Mouse (Mus musculus): Measurements from ENCODE around the gene Rhoh.

Rhoh gene

DNA sequence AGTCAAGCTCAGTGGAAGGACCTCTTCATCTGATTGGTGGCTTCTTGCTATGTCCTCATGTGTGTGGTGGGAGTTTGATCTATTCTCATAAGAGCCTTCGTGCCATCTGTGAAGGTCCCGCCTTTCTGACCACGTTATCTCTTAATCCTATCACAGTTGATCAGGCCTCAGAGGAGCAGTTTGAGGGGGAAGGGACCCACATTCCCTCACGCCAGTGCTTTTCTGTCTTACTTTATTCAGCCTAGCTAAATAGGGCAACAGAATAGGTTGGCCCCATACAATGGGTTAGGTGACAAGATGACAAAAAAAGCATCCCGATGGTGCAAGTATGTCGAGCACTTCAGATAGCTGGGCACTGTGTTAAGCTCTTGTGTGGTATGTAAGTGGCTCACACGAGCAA is 34.8 kb downstream of the Rhoh start:
- no peak for DNase-seq

GRCm38 (mm10) chr5:65897731-65898130 is 36.7 kb downstream of the Rhoh start:
- DNase-seq = no peak

DNA sequence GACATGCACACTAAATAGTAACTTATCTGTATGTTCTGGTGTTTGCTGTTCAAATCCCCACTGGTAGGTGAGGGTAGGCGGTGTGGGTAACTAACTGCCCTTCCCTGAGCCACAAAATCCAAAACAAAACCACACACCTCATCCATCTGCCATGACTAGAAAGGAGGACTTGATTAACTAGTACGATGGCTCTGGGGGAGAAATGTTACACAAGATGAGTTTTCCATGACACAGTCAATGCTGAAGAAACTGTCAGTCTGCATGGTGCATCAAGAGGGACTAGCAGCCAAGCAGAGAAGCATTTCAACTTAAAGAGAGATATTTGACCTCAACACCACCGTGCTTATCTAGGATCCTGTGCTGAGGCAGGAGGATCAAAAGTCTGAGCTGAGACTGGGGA is 37.7 kb downstream of the Rhoh start:
- DNase-seq = no peak

DNA sequence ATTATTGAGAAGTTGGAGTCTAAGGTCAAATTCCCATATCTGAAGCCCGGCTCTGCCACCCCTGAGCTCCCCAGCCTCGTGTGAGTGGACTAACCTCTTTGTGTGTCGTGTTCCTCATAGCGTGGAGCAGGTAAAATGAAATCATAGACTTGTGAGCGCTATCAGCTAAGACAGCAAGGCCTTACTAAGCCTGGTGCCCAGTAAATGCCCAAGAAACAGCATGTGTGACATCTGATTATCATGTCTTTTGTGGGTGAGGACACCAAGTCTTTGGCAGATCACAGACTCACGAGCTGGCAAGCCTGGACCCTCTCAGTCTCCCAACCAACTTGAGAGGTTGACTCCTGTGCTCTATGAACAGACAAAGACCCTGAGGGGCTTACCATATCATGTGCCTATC is 39.1 kb downstream of the Rhoh start:
- no peak for DNase-seq

DNA sequence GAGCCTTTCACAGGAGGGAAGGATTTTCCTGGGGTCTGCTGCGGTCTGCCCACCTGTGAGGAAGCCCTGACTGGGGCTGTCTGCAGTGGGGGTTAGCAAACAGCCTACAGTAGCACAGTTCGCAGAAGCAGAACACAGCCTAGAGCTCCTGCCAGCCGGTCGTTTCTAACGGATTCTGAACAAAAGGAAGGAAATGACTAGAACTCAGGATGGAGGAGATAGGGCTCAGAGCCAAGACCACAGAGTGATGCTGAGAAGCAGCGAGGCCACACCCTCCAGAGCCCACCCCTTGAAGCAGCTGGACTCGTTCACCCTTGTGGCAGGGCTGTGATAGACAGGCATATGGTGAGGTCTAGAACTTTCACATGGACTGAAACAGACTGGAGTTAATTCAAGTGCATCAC is 39.9 kb downstream of the Rhoh start:
- no peak for DNase-seq

GRCm38 (mm10) chr5:65901868-65902418 is 40.9 kb downstream of the Rhoh start:
- no peak for DNase-seq

- DNase-seq = no peak
Measured at GRCm38 (mm10) chr5:65902811-65903210, 41.8 kb downstream of the Rhoh start.

GRCm38 (mm10) chr5:65904476-65904875 is 43.5 kb downstream of the Rhoh start:
- DNase-seq = no peak

DNA sequence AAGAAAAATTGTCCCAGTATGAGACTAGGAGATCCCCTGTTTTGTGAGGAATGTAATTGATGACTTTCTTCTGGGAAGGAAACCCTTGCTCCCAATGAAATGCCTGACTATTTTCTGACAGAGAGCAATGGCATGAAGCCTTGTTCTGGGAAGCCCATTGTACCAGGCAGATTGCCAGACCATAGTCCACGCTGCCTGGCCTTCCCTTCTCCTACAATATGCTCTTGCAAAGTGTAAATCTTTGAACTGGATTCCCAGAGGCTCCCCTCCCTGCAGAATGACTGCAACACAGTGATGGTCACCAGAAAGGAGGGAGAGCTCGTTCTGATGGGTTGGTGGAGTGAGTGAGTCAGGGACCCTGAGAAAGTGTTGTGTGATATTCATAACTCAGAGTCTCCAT is 47.7 kb downstream of the Rhoh start:
- no peak for DNase-seq

DNA sequence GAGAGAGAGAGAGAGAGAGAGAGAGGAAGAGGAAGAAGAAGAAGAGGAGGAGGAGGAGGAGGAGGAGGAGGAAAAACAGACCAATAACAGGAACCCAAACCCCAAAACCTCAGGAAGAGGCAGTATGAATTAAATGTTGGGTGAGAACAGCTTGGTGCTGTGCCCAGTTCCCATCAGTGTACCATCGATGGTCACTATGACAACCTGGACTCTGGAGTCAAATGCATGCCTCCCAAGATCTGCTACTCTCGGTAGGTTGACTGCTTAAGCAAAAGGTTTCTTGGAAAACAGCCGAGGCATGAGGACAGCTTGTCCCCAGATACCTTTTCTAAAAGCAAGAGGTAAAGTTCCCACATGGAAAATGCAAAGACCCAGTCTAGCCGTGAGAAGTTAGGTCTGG is 48.3 kb downstream of the Rhoh start:
- DNase-seq = no peak

DNA sequence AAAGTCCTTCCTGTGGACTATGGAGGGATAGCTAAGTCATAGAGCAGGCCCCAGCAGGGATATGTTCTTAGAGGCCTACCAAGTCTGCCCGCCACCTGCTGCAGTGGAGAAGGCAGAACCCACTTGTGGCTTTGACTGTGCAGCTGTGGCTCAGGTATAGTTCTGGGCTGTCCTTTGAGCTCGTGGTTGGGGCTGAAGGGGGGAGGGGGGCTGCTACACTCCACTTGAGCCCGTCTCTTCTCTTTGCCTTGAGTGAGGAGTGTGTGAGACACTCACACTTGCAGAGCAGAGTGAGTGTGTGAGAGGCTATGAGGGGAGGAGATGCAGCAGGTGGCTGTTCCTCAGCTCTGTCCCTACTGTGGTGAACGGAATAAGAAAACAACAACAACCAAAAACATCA is 49.4 kb downstream of the Rhoh start:
- DNase-seq = no peak

- no peak for DNase-seq
Measured at GRCm38 (mm10) chr5:65911676-65912075, 50.7 kb downstream of the Rhoh start.

DNA sequence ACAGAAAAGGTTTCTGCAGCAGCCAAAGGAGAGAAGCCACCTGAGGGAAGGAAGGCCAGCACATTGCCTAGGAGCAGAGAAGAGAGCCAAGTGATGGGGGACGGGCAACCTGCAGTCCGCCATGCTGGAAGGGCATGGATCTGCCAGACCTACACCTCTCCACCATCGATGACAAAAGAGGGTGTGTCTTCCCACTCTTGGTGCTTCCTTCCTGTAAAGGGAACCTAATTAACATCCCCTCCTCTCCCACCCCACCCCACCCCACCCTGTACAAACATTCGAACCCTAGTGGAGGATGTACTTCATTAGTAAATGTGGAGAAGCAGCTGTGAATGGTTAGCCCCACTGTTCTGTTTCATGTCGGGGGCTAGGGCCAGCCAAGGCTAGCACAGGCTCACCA is 51.2 kb downstream of the Rhoh start:
- DNase-seq = no peak

DNA sequence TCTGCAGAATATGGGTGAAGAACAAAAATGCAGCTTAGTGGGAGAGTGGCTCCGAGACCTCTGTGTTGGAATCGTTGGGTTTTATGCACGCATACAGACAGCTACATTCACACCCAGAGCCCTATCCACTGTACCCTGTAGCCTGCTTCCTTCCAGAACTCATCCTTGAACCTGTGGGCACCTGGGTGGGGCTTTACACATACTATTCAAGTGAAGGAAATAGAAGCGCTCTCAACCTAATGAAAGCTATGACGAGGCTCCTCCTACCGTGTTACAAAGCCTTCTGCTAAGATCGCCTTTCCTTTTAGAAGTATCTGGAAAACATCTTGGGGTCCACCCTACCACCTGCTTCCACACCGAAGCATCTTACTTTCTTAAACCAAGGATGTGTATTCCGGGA is 52.1 kb downstream of the Rhoh start:
- no peak for DNase-seq

- DNase-seq = no peak
Measured at GRCm38 (mm10) chr5:65914342-65914741, 53.3 kb downstream of the Rhoh start.

DNA sequence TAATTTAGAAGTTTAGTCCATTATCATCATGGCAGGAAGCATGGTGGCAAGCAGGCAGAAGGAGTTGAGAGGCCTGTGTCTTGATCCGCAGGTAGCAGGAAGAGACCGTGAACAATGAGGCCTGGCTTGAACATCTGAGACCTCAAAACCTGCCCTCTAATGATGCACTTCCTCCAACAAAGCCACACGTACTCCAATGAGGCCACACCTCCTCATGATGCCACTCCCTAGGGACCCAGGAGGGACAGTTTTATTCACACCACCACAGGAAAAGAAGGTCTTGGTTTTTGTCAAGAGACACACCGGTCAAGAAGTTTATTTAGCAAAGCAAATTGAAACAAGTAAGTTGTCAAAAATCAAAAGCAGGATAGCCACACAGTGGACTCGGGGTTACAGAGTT is 55.9 kb downstream of the Rhoh start:
- no peak for DNase-seq

- DNase-seq = no peak
Measured at GRCm38 (mm10) chr5:65918601-65919000, 57.6 kb downstream of the Rhoh start.

GRCm38 (mm10) chr5:65919326-65919725 is 58.3 kb downstream of the Rhoh start:
- no peak for DNase-seq

GRCm38 (mm10) chr5:65919904-65920303 is 58.9 kb downstream of the Rhoh start:
- no peak for DNase-seq

- DNase-seq = no peak
Measured at GRCm38 (mm10) chr5:65920701-65921426, 59.9 kb downstream of the Rhoh start.

DNA sequence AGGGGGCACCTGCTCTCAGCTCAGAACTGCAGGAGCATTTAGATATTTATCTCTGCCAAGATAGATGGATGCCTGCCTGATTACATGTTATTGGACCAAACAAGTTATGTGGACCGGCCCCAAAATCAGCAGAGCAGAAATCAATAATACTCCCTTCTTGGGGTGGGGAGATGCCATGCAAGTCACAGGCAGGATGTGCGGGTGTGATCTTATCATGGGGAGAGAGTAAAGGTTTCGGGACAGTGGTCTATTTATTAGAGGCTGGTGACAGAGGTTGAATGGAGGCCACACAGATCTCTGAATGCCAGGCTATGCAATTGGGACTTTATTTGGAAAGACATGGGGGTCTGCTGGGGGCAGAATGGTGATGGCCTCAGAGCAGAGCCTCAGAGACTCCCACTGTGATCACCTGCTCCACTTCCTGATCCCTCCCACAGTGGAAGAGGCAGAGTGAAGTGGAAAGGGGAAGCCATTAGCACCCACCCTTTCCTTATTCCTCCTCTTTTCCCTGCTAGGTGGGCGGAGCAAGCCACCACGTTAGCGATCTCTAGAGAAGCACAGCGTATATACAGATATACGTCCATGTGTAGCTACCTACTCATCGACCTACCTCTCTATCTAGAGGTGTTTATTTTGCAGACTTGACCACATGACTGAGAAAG is 60.6 kb downstream of the Rhoh start:
- no peak for DNase-seq

DNA sequence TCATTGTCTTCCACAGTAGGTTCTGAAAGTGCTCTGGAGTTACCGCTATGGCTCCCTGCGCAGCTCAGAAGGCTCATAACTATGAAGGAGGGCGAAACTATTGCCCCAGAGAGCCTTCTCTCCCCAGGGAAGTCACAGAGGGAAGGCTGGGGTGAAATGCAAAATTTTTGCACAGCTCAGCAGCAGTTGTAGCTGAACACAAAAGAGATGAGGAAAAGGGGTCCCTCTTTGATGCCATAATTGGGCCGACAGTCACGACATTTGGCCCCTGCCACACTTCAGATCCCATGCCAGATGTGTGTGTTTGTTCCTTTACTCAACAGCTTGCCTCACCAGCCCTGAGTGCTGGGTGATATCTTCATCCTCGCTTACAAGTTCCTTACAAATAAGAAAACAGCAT is 65.7 kb downstream of the Rhoh start:
- no peak for DNase-seq

DNA sequence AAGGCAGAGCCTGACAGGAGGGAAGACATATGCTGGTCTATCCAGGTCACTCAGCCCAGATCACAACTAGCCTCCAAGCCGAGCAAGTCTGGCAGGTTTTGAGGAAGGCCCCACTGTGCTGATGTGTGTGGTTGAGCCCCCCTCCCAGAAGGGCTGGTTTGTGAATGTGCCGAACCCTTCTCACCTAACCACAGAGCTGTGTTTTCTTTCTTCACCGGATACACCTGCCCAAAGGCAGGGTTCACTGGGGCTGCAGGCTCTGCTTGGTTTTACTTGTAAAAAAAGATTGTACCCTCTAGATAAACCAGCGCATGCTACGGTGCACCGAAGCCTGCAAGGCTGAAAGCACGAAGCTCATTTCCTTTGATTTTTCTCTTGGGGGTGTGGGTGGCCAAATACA is 68.1 kb downstream of the Rhoh start:
- DNase-seq = no peak

- DNase-seq = no peak
Measured at GRCm38 (mm10) chr5:65930171-65930570, 69.2 kb downstream of the Rhoh start.

DNA sequence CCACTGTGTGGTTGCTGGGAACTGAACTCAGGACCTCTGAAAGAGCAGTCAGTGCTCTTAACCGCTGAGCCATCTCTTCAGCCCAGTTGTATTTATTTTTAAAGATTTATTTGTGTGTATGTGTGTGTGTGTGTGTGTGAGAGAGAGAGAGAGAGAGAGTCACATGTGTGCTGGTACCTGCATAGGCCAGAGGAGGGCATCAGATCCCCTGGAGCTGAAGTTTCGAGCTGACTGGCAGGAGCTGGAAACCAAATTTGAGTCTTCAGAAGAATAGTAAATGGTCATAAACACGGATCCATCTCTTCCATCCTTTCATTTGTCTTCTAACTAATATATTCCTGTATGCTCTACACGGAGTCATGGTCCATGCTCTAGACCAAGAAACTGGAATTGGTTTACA is 72.2 kb downstream of the Rhoh start:
- no peak for DNase-seq
